Mouse (Mus musculus): ENCODE data around the gene Stx6. TPM values are rescaled to one million over a fixed set of nuclear protein-coding genes. Genes with fewer than 3 reads are reported as not detected.

Stx6 gene
- polyA plus RNA-seq (2017; shearing (Covaris generic)): 93.3 TPM

DNA sequence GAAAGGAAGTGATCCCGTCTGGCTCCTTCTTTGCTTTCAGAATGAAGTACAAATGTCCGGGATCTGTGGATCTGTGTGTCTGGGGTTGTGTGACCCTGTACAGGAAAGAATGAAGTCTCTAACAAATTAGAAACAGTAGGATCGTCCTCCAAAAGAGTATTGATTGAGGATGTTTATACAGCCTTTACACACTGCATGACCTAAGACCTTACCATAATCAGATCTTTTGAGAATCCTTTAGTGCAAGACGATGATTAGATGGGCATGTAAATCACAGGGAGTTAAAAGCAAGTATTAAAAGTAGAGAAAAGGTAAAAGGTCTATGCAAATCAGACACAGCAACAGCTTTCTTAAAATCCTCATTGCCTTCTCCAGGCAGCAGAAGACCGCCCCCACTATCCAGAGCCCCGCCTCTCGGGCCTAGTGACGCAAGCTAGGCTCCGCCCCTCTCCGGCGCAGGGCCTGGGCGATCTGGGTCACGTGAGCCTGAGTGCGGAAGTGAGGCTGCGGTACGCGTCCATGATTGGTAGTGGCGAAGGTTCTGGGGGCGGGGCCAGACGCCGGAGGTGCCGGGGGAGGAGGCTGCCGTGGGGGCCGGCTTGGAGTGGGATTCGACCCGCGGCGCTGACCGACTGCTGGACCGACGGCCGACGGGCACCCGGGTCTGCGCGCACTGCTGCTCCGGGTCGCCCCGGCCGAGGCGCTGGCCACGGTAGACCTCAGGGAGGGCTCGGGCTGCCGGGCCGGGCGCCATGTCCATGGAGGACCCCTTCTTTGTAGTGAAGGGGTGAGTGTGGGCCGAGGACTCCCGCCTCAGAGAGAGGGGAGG lies at the start of gene Stx6:
Gene Stx6, plus strand, starts transcription at position 575 of the 829 bp plus-strand sequence.

DNA sequence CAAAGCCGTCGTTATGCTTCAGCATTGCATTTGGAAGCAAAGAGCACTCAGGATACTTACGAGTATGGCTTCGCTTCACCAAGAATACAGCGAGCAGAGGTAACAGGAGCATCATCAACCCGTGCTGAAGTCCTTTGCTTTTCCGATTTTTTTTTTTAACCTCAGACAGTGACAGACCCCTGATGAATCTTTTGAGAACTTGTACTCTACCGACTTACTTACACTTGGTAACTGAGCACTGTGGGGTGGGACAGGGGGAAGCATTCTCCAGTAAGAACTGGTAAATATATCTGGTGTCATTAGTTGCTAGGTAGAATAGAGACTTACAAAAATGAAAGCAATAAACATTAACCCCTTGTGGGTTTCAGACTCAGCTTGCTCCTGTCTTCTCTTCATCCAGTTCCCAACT lies 11.9 kb upstream of the Stx6 start, which contains the start of gene Mr1:
Gene Mr1, minus strand, starts transcription at position 243 of the 409 bp plus-strand sequence.

DNA sequence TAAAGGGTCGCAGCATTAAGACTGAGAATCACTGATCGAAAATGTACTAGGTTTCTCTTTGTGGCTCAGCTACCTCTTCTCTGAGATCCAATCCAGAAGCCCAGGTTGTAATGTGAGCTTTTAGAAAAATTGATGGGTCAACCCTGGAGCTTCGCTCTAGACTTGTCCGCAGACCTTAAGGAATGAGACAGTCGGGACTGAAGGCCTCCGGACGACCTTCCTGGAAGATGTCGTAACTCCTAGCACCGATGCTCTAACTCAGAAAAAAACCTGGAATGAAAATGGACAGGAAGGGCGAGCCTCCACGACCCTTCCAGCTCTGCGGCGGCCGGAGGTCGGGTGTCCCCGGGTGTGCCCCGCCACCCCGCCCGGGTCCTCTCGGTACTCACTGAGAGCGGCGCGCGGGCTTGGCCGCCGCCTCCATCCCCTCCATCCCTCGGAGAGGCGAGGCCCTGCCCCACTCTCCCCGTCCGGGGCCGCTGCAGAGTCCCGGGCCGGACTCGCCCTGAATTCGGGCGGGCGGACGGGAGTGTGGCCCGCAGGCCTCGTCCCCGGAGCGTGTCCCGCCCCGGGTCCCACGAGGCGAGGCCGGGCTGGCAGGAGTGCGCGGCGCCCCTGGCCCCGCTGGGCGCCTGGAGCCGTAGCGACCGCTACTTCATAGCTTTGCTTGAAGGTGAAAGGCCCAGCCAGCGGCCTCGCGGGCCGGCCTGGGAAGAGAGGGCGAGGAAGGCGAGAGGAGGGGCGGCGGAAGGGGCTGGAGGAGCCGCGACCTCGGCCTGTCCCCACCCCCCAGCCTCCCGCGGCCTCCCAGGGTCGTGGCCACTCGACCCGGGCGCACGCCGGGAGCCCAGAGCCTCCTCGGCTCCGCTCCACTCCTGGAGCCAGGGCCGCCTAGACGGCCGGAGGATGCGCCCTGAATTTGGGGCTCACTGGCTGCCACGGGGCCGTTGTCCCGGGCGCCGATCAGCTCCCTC lies 85.6 kb downstream of the Stx6 start, which contains the start of gene BC034090:
Gene BC034090, minus strand, starts transcription at position 648 of the 974 bp plus-strand sequence.

Other genes with a start within 250 kb of the Stx6 start
- 128 TPM for gene Ier5, start 59.1 kb upstream of the Stx6 start, polyA plus RNA-seq (2017; shearing (Covaris generic))
- gene Mr1, start 11.9 kb upstream of the Stx6 start, polyA plus RNA-seq (2017; shearing (Covaris generic)): 7.3 TPM
- not detected for gene BC034090, start 85.7 kb downstream of the Stx6 start, polyA plus RNA-seq (2017; shearing (Covaris generic))

All from naive thymus-derived CD4-positive, alpha-beta T cell, adult 5 months (primary cell).